16 mouse cellular contexts compared by ENCODE assay signal in genomic region chr5:75814393-75814984, GRCm38 (mm10).
DNase-seq lines count a peak whose midpoint lies in the region; ATAC-seq and TF ChIP-seq lines count a peak whose summit lies in the region.
"Had no signal": no experiment of that assay in that cellular context is flagged by ENCODE, and none has a peak within 500 bp of the region (broad histone marks: within the 10 kb centered on the region; RNA-seq: fewer than 3 reads in every experiment).

No protein-coding gene starts in this region.

- no peak for TF ChIP-seq CTCF in lung, embryonic 14.5 days (IDR thresholded peaks at IDR 0.05; ENCODE audit: low read depth)
- no peak for TF ChIP-seq CTCF in layer of hippocampus, adult 2 months (conservative IDR thresholded peaks at IDR 0.05)

- H3K27me3 ChIP-seq in forebrain, embryonic 14.5 days (replicated peaks; ENCODE audit: control insufficient read depth, insufficient read depth, low read length) = no peaks in the 10 kb centered on the region
- H3K27me3 ChIP-seq in forebrain, embryonic 12.5 days = 0 out of 2 replicates have a peak, but pooled peaks cover 6% of the 10 kb centered on the region
- no peaks in the 10 kb centered on the region for H3K27me3 ChIP-seq in lung, embryonic 14.5 days (ENCODE audit: insufficient read depth, low read length)
- H3K27me3 ChIP-seq: embryonic facial prominence, embryonic 15.5 days; liver, embryonic 12.5 days; neural tube, embryonic 15.5 days had no signal

- H3K9ac ChIP-seq in forebrain, embryonic 14.5 days (ENCODE audit: low read length) = no peak overlapping the region
- no peak overlapping the region for H3K9ac ChIP-seq in forebrain, embryonic 12.5 days
- no peak overlapping the region for H3K9ac ChIP-seq in lung, embryonic 14.5 days
- H3K9ac ChIP-seq: embryonic facial prominence, embryonic 15.5 days; liver, embryonic 12.5 days; neural tube, embryonic 15.5 days had no signal

- intact Hi-C loops in heart, postnatal 36 days (cut with DNase I) = loop anchor here (1.0 kb wide), 1 partner anchor 21 kb away; no protein-coding TSS in a partner anchor

- no peak overlapping the region for H3K4me2 ChIP-seq in forebrain, embryonic 14.5 days (ENCODE audit: low read length)
- H3K4me2 ChIP-seq in forebrain, embryonic 12.5 days = no peak overlapping the region
- H3K4me2 ChIP-seq in lung, embryonic 14.5 days = no peak overlapping the region
- H3K4me2 ChIP-seq: embryonic facial prominence, embryonic 15.5 days; liver, embryonic 12.5 days; neural tube, embryonic 15.5 days had no signal

- WGBS in forebrain, embryonic 14.5 days = 79% methylated on average over 12 of the region's 12 CpGs
- WGBS in forebrain, embryonic 12.5 days = 88% methylated on average over 12 of the region's 12 CpGs
- 62% methylated on average over 12 of the region's 12 CpGs for WGBS in lung, embryonic 14.5 days

- H3K9me3 ChIP-seq in forebrain, embryonic 14.5 days (replicated peaks; ENCODE audit: control insufficient read depth, low read length) = no peaks in the 10 kb centered on the region
- no peaks in the 10 kb centered on the region for H3K9me3 ChIP-seq in forebrain, embryonic 12.5 days
- H3K9me3 ChIP-seq in lung, embryonic 14.5 days (ENCODE audit: low read depth, low read length) = no peaks in the 10 kb centered on the region
- H3K9me3 ChIP-seq: embryonic facial prominence, embryonic 15.5 days; liver, embryonic 12.5 days; neural tube, embryonic 15.5 days had no signal

- ATAC-seq in forebrain, embryonic 14.5 days = no peak
- ATAC-seq in forebrain, embryonic 12.5 days (ENCODE audit: low FRiP score) = no peak
- no peak for ATAC-seq in lung, embryonic 14.5 days (ENCODE audit: insufficient read depth)
- ATAC-seq: liver, embryonic 12.5 days; midbrain, embryonic 16.5 days had no signal

- no peaks in the 10 kb centered on the region for H3K36me3 ChIP-seq in forebrain, embryonic 14.5 days (ENCODE audit: control insufficient read depth, insufficient read depth, low read length)
- no peaks in the 10 kb centered on the region for H3K36me3 ChIP-seq in forebrain, embryonic 12.5 days (replicated peaks)
- no peaks in the 10 kb centered on the region for H3K36me3 ChIP-seq in lung, embryonic 14.5 days (ENCODE audit: insufficient read depth)
- H3K36me3 ChIP-seq: embryonic facial prominence, embryonic 15.5 days; liver, embryonic 12.5 days; neural tube, embryonic 15.5 days had no signal

- peak; percentile 44 for DNase-seq in forebrain, embryonic 14.5 days (ENCODE audit: low spot score)
- DNase-seq in lung, embryonic 14.5 days = peak; percentile 46
- no peak for DNase-seq in lung, postnatal 14 days
- peak; percentile 16 to 30 for DNase-seq in heart, postnatal 36 days
- DNase-seq in right cerebral cortex, postnatal 4 days = no peak
- DNase-seq in layer of hippocampus, adult 2 months (ENCODE audit: low spot score in 2 of 2) = no peak
- no peak for DNase-seq in frontal cortex, postnatal 10 days (ENCODE audit: low spot score in 2 of 2)
- DNase-seq: adrenal gland, postnatal 25 days; cerebellum, adult 2 months; lung, postnatal 36 days; thymus, postnatal 36 days had no signal

- H3K4me1 ChIP-seq in forebrain, embryonic 14.5 days (ENCODE audit: control insufficient read depth, insufficient read depth, low read length) = no peaks in the 10 kb centered on the region
- H3K4me1 ChIP-seq in forebrain, embryonic 12.5 days = no peaks in the 10 kb centered on the region
- H3K4me1 ChIP-seq in lung, embryonic 14.5 days (ENCODE audit: insufficient read depth) = no peaks in the 10 kb centered on the region
- H3K4me1 ChIP-seq: embryonic facial prominence, embryonic 15.5 days; liver, embryonic 12.5 days; neural tube, embryonic 15.5 days had no signal

- H3K4me3 ChIP-seq in forebrain, embryonic 14.5 days (ENCODE audit: low read depth, low read length) = no peak overlapping the region
- no peak overlapping the region for H3K4me3 ChIP-seq in forebrain, embryonic 12.5 days (replicated peaks)
- no peak overlapping the region for H3K4me3 ChIP-seq in lung, embryonic 14.5 days (ENCODE audit: low read depth, low read length)
- no peak overlapping the region for H3K4me3 ChIP-seq in layer of hippocampus, adult 2 months
- H3K4me3 ChIP-seq: embryonic facial prominence, embryonic 15.5 days; liver, embryonic 12.5 days; neural tube, embryonic 15.5 days had no signal

- H3K27ac ChIP-seq in forebrain, embryonic 14.5 days (ENCODE audit: low read depth, low read length) = no peak overlapping the region
- H3K27ac ChIP-seq in forebrain, embryonic 12.5 days = no peak overlapping the region
- no peak overlapping the region for H3K27ac ChIP-seq in lung, embryonic 14.5 days (ENCODE audit: low read depth)
- no peak overlapping the region for H3K27ac ChIP-seq in layer of hippocampus, adult 2 months
- H3K27ac ChIP-seq: embryonic facial prominence, embryonic 15.5 days; liver, embryonic 12.5 days; neural tube, embryonic 15.5 days had no signal

Comparison
In these comparisons a context has a peak if more than half of its experiments do, and no peak if none do; other contexts are left out.
1. DNase-seq: peak in forebrain, embryonic 14.5 days (single experiment), lung, embryonic 14.5 days (single experiment) and heart, postnatal 36 days (2 of 2); none in lung, postnatal 14 days (single experiment), right cerebral cortex, postnatal 4 days (single experiment), layer of hippocampus, adult 2 months (0 of 2) and frontal cortex, postnatal 10 days (0 of 2).